Mouse (Mus musculus) adrenal gland, adult (tissue): Measurements from ENCODE around the gene Ube2r2.
A peak's percentile ranks its signal among the peaks of the same experiment; 100 is the strongest.

Experiments used
- DNase-seq, 2 experiments: peaks; one replicate each; pipeline ENCODE4 v3.0.0; 2022 to 2023; ENCODE audit warnings: low spot score in 1 of 2; ENCODE audit not compliant: inconsistent age in 2 of 2

The Ube2r2 gene

GRCm38 (mm10) chr4:41135711-41136453 lies at the start of gene Ube2r2:
TSS of gene Ube2r2 (plus strand) at chr4:41135743.
- peak; percentile 80 to 93 for DNase-seq

GRCm38 (mm10) chr4:41086947-41087346 lies 48.6 kb upstream of the Ube2r2 start:
- no peak for DNase-seq

GRCm38 (mm10) chr4:41087459-41088298 lies 47.9 kb upstream of the Ube2r2 start:
- no peak for DNase-seq

- no peak for DNase-seq
Measured at GRCm38 (mm10) chr4:41089189-41089588, 46.4 kb upstream of the Ube2r2 start.

GRCm38 (mm10) chr4:41089705-41090104 lies 45.8 kb upstream of the Ube2r2 start:
- no peak for DNase-seq

- DNase-seq = no peak
Measured at GRCm38 (mm10) chr4:41091391-41091790, 44.2 kb upstream of the Ube2r2 start.

- no peak for DNase-seq
Measured at GRCm38 (mm10) chr4:41092958-41093357, 42.6 kb upstream of the Ube2r2 start.

- DNase-seq = peak; percentile 48 to 74
Measured at GRCm38 (mm10) chr4:41094361-41094760, 41.2 kb upstream of the Ube2r2 start.

- no peak for DNase-seq
Measured at GRCm38 (mm10) chr4:41096169-41096568, 39.4 kb upstream of the Ube2r2 start.

- no peak for DNase-seq
Measured at GRCm38 (mm10) chr4:41096794-41097193, 38.7 kb upstream of the Ube2r2 start.

- DNase-seq = no peak
Measured at GRCm38 (mm10) chr4:41097381-41097780, 38.2 kb upstream of the Ube2r2 start.

- DNase-seq = peak; percentile 41 to 75
Measured at GRCm38 (mm10) chr4:41097871-41098576, 37.5 kb upstream of the Ube2r2 start, which contains the start of gene Aqp3. TSS of gene Aqp3 (minus strand) at chr4:41098183.

- DNase-seq = no peak
Measured at GRCm38 (mm10) chr4:41098577-41098951, 37.0 kb upstream of the Ube2r2 start.

- DNase-seq = no peak
Measured at GRCm38 (mm10) chr4:41100986-41101385, 34.6 kb upstream of the Ube2r2 start.

- peak; percentile 70 to 87 for DNase-seq
Measured at GRCm38 (mm10) chr4:41102901-41103300, 32.6 kb upstream of the Ube2r2 start.

GRCm38 (mm10) chr4:41107440-41107839 lies 28.1 kb upstream of the Ube2r2 start:
- no peak for DNase-seq

GRCm38 (mm10) chr4:41108717-41109425 lies 26.7 kb upstream of the Ube2r2 start:
- no peak for DNase-seq

- DNase-seq = no peak
Measured at GRCm38 (mm10) chr4:41114358-41115070, 21.0 kb upstream of the Ube2r2 start.

GRCm38 (mm10) chr4:41115074-41115473 lies 20.5 kb upstream of the Ube2r2 start:
- DNase-seq = no peak

- no peak for DNase-seq
Measured at GRCm38 (mm10) chr4:41115793-41116192, 19.8 kb upstream of the Ube2r2 start.
